Mouse (Mus musculus) WW6 (cell line): ENCODE data around the gene Rnf150.

Experiments
- DNase-seq: peaks from one replicate; pipeline ENCODE4 v3.0.0-alpha.2; 2013; ENCODE audit warnings: low read depth, low spot score

Rnf150 gene

DNA sequence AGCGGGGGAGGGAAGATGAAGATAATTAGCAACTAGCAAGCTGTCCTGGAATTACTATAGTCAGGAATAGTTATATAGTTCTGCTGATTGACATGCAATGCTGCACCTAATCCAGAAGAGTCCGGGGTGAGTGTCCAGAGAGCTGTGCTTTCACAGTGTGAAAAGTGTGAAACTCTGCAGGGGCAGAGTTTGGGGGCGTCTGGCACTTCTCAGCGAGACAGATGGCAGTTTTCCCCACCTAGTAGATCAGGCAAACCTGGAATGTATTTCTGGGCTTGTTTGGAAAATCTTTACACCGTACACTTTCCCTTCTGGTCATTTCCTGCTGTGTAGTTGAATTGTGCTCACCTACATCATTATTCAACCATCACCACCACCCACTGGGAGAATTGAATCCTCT lies 148.6 kb downstream of the Rnf150 start:
- DNase-seq, result no peak

DNA sequence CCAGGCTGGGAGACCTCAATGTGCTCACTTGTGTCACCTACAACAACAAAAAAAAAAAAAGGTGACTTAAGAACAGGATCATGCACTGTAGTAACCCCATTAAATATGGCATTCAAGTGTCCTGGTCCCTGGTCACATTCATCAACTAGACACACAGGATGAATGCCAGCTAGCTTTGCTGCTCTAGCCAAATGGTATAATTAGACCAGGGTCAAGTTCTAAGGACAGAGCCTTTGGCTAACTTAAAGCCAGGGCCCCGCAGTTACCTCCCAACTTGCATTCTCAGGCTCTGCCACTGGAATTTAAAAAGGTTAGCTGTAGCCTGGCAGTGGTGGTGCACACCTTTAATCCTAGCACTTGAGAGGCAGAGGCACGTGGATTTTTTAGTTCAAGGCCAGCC lies 165.1 kb downstream of the Rnf150 start:
- no peak for DNase-seq

DNA sequence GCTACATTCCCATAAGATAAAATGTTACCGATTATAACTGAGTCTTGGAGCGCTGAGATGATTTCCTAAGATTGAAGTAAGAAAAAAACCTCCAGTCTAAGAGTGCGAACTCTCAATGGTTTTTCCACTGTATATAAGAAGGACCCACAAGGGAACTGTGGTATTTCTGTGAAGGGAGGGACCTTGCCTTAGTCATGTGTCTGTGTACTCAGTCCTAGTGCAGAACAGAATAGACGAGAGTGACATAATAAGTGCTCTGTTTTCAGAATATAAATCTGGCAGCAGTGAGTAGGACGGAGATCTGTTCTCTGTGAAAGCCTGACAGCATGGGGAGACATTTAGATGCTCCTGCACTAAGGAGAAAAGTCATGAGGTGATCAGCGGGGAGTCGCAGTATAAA lies 169.6 kb downstream of the Rnf150 start:
- no peak for DNase-seq

DNA sequence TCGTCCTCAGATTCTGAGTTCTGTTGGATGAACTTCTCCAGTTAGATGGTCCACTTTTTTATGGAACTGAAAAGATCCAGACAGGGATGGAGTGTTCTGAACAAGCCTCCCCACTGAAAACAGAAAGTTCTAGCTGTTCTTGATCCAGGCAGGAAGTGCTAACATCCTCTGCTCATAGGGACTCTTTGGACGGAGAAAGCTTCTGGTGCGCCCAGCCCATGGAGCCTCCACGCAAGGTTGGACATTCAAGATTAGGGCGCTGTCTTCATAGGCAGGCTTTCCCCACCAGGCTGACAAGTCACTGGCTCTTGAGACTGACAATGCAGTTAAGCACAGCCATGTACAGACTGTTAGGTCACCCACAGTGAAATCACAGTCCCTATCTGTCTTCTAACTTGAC lies 172.0 kb downstream of the Rnf150 start:
- DNase-seq, result no peak

DNA sequence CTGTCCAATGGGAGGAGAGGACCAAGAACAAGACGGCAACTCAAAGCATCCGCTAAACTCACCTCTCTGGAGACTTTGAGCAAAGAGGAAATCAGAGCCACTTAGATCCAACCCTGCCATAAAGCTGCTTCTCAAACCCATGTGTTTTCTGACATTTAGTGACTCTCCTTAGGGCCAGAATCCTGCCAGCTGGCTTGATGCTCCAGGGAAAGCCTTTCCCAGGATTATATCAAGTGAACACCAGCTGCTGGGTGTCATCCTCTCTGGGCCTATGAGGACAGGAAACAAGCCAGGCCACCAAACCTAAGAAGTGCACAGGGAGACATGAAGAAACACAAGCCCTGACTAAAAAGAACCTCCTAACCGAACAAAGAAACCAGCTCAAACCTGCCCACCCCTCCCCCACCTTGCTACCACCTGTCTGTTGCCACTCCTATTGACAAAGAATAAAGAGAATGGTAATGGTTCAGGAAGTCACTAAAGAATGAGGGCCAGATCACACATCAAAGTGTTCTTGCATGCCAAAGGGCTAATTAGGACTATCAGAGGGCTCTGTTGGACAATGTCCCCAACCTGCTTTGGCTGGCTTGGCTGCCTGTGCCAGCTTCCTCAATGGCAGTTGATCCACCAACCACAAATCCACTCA lies 173.5 kb downstream of the Rnf150 start:
- peak; percentile 75 for DNase-seq

DNA sequence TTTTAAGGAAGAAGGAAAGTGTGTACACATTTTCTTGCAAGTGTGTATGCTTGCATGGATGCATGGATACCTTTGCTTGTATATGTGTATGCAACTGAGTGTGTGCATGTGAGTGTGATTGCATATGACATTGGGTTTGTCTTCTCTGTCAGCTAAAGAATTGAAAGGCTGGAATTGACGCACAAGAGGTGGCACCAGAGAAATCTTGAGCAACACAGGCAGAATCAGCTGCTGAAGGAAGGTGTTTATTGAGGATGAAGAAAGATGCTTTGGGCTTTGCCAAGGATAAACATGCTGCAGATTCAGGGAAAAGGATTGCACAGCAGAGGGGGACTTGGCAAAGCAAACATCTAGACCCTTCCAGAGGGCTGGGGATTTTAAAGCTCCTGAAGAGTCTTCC lies 174.2 kb downstream of the Rnf150 start:
- no peak for DNase-seq

DNA sequence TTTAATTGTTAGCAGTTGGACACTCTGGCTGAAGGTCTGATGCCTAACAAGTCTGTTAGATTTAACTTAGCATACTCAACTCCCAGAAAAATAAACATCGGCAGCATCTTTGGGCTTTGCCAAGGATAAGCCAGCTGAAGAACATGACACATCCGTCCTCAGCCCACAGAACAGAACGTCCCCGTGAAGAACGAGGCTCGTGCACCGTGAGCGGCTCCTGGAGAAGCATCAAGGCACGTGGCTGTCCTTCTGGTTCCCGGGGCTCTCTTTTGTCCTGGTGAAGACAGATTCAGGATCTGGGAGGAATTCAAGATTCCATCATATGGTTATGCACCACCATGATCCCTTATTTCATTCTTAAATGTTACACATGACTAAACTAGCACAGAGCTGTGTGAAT lies 175.4 kb downstream of the Rnf150 start:
- no peak for DNase-seq

DNA sequence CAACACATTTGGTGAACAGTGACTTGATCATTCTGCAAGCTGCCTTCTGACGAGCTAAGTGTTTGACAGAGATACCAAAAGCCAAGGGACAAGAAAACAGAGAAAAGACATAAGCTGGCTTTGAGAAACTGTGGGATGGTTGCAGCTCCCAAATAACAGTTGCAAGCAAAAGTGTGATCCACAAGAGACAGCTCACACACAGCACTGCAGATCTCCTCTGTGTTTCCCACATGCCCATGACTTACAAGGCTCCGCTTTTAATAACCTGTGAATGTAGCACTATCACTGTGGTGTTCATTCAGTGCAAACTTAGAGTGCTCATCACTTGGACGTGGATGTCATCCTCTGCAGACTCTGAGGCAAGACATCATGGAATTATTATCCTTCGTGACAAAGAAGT lies 178.3 kb downstream of the Rnf150 start:
- no peak for DNase-seq

DNA sequence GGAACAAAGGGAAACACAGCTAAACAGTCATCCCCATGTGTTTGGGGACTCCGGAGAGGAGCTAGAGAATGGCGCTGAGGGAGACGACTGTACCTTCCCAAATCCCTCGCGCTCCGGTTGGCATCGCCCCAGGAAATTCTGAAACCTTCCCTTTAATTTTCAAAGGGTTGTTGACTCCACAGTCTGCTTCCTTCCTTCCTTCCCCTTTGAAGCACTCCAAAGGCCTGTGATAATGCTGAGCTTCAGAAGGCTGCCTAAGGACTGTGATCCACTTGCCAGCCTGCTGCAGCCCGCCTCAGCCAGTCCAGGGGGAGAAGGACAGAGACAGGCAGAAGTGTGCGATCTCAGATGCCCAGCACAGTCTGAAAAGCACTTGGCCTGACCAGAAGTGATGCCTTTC lies 183.8 kb downstream of the Rnf150 start:
- DNase-seq, result no peak

DNA sequence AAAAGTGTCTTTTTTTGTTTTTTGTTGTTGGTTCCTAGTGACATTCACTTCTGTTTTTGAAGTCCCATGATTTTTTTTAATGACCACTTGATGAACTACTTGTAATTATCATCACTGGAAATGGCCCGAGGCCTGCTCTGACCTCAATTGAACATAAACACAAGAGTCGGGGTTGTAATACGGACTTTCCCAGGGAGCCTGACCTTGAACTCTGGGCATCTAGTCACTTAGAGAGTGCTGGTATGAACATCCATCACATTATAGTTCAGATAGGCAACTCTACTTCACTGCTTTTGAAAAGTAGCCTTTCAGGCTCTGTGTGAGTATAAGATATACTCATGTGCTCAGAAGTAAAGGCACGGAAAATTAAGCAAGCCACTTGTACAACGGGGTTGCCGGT lies 185.4 kb downstream of the Rnf150 start:
- DNase-seq, result no peak

DNA sequence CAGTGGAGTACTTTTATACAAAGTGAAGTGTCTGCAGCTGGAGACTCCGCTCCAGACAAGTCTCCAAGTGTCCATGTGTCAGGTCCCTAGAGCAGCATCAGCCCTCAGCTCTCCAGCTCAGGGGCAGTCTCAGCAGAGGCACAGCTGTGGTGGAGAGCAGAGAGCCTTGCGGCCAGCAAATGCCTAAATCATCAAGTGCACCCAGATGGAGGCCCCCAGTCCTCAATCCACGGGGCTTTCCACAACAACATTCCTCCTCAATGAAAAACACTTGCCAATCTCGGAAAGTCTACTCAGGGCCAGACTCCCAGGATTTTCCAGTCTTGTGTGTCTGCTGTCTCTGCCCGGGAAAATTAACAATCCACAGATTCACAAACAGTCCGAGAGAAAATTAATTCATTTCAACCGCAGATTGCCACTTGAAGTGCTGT lies 186.0 kb downstream of the Rnf150 start:
- no peak for DNase-seq

DNA sequence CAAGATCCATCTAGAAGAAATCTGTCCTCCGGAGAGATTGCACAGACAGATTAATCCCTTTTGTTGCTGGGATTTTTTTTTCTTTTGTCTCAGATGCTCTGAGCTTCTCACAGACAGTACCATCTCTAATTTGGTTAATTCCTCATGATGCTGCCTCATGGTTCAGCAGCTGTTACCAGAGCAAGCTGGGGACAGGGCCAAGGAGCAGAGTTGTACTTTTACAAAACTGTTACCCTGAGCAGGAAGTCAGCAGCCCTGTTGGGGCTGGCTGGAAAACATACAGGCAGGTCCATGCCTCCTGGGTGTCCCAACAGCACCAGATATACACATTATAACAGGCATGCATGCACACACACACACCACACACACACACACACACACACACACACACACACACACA lies 186.5 kb downstream of the Rnf150 start:
- no peak for DNase-seq

DNA sequence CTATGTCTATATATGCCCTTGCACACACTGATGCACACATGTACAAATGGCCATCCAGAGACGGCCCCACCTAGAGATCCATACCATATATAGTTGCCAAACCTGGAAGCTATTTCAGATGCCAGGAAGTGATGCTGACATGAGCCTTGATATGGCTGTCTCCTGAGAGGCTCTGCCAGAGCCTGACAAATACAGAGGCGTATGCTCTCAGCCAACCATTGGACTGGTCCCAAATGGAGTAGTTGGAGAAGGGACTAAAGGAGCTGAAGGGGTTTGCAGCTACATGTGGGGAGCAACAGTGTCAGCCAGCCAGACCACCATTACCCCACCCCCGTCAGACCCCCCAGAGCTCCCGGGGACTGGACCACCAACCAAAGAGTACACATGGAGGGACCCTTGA lies 189.7 kb downstream of the Rnf150 start:
- DNase-seq, result no peak

DNA sequence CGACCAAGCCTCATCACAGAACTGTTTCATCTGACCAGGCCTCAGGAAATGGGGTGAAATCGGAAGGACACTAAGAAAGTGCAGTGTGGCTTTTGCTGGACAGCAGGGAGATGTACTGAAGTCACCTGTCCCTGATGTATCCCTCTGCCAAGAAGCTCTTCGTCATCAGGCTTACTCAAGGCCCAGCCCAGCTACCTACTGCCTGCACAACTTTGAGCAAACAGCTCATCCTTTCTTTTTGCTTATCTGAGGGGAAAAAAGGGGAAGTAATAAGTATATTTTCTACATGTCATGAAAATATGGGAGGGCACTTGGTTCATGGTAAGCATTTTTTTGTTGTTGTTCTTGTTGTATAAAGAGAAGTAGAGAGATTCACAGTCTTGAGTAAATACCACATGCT lies 191.6 kb downstream of the Rnf150 start:
- no peak for DNase-seq

DNA sequence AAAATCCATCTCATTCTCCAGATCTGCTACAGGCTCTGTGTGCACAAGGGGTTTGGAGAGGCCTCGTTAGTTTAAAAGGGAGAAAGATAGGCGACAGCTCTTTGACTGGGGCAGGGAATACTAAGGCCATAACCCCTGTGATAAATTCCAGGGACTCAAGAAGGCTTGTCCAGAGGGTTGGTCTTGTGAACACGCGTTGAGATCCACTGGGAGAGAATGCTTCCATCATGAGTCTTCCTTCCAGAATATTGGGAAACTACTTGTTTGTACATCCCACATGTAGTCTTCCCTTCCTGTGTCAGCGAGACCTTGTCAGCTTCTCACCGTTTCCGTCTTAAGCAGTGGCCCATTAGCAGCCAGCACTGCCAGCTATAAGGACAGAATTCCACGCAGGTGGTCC lies 195.8 kb downstream of the Rnf150 start:
- DNase-seq, result no peak

DNA sequence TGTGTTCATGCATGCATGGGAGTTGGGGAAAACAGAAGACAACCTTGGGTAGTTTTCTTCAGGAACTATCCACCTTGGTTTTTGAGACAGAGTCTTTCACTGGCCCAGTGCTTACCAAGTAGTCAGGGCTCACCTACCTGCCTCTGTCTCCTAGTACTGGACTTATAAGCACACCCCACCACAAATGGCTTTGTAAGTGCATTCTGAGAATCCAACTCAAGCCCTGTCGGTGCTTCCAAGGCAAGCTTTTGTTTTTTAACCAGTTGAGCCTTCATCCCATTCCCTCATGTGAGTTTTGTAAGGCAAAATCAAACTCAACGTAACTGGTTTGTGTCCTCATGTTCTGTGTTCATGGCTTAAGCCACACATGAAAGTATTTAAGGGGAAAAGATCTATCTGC lies 196.9 kb downstream of the Rnf150 start:
- no peak for DNase-seq

DNA sequence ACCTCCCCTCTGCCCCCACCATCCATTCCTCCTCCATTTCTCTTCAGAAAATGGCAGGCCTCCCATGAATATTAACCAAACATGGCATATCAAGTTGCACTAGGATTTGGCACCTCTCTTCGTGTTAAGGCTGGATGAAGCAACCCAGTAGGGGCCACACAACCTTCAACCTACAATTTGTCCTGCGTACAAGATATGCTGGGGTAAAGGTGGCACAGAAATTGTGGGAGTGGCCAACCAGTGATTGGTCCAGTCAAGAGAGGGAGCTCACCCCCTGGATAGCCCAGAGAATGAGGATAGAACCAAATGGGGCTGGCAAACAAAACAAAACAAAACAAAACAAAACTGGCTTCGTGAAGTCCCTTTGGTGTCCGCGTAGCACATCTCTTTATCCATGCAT lies 198.1 kb downstream of the Rnf150 start:
- no peak for DNase-seq

DNA sequence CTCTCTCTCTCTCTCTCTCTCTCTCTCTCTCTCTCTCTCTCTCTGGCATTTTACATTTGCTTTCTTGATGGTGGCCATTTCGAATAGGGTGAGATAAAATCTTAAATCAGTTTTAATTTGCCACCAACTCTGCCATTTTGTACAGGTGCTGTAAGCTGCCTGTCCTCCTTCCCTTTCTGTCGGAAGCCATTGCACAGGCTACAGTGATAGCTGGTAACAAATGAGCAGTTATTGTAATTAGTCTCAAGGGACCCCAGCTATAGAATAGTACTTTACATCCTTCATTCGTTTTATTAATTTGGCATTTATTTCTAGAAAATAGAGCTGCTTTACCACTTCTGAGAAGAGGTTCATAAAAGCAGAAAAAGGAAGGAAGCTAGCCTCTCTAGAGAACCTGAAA lies 198.7 kb downstream of the Rnf150 start:
- DNase-seq, result no peak

DNA sequence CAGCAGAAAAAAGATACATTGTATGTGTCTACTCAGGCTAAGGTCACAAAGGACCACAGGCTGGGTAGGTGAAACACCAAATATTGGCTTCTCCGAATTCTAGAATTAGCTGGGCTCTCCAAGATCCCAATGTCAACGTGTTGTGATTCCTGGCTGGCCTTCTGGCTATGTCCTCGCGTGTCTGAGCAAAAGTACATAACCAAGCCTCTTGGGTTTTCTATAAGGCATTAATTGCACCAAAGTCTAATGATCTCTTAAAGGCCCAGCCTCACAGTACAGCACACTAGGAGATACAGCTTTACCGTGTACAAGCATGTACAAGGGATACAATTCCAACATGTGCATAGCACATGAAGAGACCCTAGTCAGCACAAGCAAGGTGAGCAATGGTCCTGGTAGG lies 199.1 kb downstream of the Rnf150 start:
- DNase-seq, result no peak

DNA sequence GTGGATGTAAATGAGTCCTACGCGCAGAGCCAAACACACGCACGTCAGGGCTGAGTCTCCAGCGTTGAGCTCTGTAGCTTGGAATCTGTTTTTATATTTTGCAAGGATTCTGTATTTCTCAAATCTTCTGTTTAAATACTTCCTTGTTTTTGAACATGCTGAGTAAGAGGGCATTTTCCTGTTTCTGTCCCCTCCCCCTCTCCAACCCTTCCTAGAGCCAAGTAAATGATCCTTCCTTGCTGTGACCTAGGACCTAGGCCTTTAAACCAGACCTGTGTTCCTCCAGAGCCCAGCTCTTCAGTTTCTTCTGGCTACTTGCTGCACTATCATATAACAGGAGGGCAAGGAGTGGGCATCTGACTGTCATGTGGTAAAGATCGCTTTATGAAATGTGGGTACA lies 200.9 kb downstream of the Rnf150 start:
- DNase-seq, result no peak

DNA sequence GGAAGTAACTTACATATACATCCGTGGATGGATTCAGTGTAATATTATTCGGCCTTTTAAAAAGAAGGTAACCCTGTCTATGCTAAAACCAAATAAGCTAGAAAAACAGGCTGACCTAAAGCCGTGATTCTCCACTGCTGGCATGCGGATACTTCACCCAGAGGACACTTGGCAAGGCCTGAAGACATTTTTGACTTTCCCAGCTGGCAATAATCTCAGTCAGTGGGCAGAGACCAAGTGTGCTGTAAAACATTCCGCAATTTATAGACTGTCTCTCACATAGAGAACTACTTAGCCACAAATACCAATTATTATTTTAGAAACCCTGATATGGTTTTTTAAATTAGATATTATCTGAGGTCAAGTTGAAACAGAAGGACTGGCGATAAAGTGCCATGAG lies 202.9 kb downstream of the Rnf150 start:
- DNase-seq, result no peak

DNA sequence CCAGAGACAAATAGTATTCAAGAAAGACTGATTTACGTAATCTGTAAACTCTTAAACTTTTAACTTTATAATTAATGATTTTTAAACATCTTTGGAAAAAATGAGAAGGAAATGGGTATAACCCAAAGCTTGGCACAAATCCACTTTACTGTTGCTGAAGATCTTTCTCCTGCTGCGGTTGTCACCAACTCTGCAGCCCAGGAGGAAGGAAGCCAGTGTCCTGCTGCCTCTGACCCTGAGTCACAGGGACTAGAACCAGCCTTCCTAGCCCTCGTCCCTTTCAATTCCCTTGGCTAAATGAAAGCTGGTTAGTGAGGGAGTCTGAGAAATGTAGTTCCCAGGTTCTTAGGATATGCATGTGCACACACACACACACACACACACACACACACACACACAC lies 203.7 kb downstream of the Rnf150 start:
- DNase-seq, result no peak

DNA sequence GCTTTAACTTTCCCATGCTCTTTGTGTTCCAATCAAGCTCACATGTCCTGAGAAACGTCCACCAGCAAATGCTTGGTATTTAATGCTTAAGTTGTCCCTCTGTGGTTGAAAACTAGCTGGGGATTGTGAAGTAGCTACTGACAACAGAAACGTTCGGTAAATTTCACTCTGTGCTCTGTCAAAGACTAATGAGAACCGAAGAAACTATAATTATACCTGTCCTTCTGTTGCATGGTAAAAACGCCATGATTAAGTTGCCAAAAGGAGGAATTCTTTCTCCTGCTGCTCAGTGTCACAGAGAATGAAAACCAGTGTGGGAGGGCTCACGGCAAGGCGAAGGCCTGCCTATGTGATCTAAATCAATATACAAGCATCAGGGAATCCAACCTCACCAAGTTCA lies 204.8 kb downstream of the Rnf150 start:
- no peak for DNase-seq

DNA sequence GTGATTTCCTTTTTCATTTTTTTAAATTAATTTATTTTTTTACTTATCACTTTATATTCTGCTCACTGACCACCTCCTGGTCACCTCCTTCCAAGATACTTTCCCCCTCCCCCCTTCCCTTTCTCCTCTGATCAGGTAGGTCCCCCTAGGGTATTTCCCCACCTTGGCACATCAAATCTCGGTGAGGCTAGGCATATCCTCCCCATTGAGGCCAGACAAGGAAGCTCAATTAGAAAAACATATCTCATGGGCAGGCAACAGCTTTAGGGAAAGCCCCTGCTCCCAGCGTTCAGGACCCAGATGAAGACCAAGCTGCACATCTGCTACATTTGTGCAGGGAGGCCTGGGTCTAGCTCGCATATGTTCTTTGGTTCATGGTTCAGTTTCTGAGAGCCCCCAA lies 211.1 kb downstream of the Rnf150 start:
- no peak for DNase-seq
